Mouse (Mus musculus) ovary, postnatal 14 days (tissue): Measurements from ENCODE around the gene Kazn.

Experiments used
- DNase-seq: peaks from one replicate; pipeline ENCODE4 v3.0.0; 2022; ENCODE audit warnings: low spot score

Gene Kazn

GRCm38 (mm10) chr4:142239240-142240126, at the start of gene Kazn:
Kazn (minus strand) TSS chr4:142239401.
- DNase-seq = peak; percentile 92

- no peak for DNase-seq
These were observed 46.3 kb upstream of the Kazn start for GRCm38 (mm10) chr4:142285471-142285870.

- DNase-seq = no peak
These were observed 44.7 kb upstream of the Kazn start for GRCm38 (mm10) chr4:142283867-142284266.

- no peak for DNase-seq
These were observed 39.0 kb upstream of the Kazn start for GRCm38 (mm10) chr4:142278197-142278575.

GRCm38 (mm10) chr4:142277481-142278196, 38.4 kb upstream of the Kazn start:
- peak; percentile 22 for DNase-seq

GRCm38 (mm10) chr4:142275242-142275641, 36.0 kb upstream of the Kazn start:
- DNase-seq = no peak

- no peak for DNase-seq
These were observed 35.4 kb upstream of the Kazn start for GRCm38 (mm10) chr4:142274441-142275234.

- DNase-seq = no peak
These were observed 32.3 kb upstream of the Kazn start for GRCm38 (mm10) chr4:142271506-142271905.

GRCm38 (mm10) chr4:142267832-142268231, 28.6 kb upstream of the Kazn start:
- DNase-seq = no peak

- no peak for DNase-seq
These were observed 28.2 kb upstream of the Kazn start for GRCm38 (mm10) chr4:142267348-142267819.

- DNase-seq = no peak
These were observed 25.1 kb upstream of the Kazn start for GRCm38 (mm10) chr4:142264335-142264734.

GRCm38 (mm10) chr4:142261725-142262124, 22.5 kb upstream of the Kazn start:
- no peak for DNase-seq

GRCm38 (mm10) chr4:142258730-142259129, 19.5 kb upstream of the Kazn start:
- no peak for DNase-seq

- DNase-seq = no peak
These were observed 14.9 kb upstream of the Kazn start for GRCm38 (mm10) chr4:142254088-142254487.

- DNase-seq = no peak
These were observed 12.5 kb upstream of the Kazn start for GRCm38 (mm10) chr4:142251471-142252354.

GRCm38 (mm10) chr4:142250054-142250453, 10.9 kb upstream of the Kazn start:
- no peak for DNase-seq

GRCm38 (mm10) chr4:142249401-142249800, 10.2 kb upstream of the Kazn start:
- DNase-seq = no peak

GRCm38 (mm10) chr4:142248426-142248825, 9.2 kb upstream of the Kazn start:
- DNase-seq = peak; percentile 83

- no peak for DNase-seq
These were observed 7.5 kb upstream of the Kazn start for GRCm38 (mm10) chr4:142246698-142247097.

- DNase-seq = no peak
These were observed 5.4 kb upstream of the Kazn start for GRCm38 (mm10) chr4:142244641-142245040.

- no peak for DNase-seq
These were observed 3.7 kb upstream of the Kazn start for GRCm38 (mm10) chr4:142242750-142243383.
